Mouse (Mus musculus) stomach, embryonic 14.5 days (tissue): ENCODE measurements around the gene Snw1. TPM values are rescaled to one million over a fixed set of nuclear protein-coding genes. Genes with fewer than 3 reads are reported as not detected.
A peak's percentile ranks its signal among the peaks of the same experiment; 100 is the strongest.

ENCODE experiments used
- ATAC-seq: fragments of 200-750 bp; cut with Nextera tagmentation; 2 replicates; pipeline ENCODE4 v1.8.0; 2017; ENCODE audit warnings: low read depth, moderate TSS enrichment; ENCODE audit not compliant: insufficient number of reproducible peaks, insufficient read depth, low FRiP score
- H3K27ac ChIP-seq: fragments of 300-500 bp; sonication (generic); 2 replicates; pipeline ENCODE4 v1.5.1; 2014; ENCODE audit warnings: mild to moderate bottlenecking, low read length, moderate library complexity, mixed read lengths
- H3K27me3 ChIP-seq: fragments of 300-500 bp; sonication (generic); 2 replicates; pipeline ENCODE4 v1.6.1; 2014; ENCODE audit warnings: low read length, control low read depth, mixed read lengths; ENCODE audit not compliant: control insufficient read depth, insufficient read depth
- H3K36me3 ChIP-seq: fragments of 300-500 bp; sonication (generic); 2 replicates; pipeline ENCODE4 v1.6.1; 2014; ENCODE audit warnings: mild to moderate bottlenecking, control low read depth, low read length, moderate library complexity, mixed read lengths; ENCODE audit not compliant: control insufficient read depth, insufficient read depth
- H3K4me1 ChIP-seq: fragments of 300-500 bp; sonication (generic); 2 replicates; pipeline ENCODE4 v1.6.1; 2014; ENCODE audit warnings: low read length, control low read depth, mixed read lengths; ENCODE audit not compliant: control insufficient read depth, insufficient read depth
- H3K4me2 ChIP-seq: fragments of 300-500 bp; sonication (generic); replicated peaks from 2 replicates; pipeline ENCODE4 v1.6.1; 2014; ENCODE audit warnings: low read depth, low read length, control low read depth
- H3K4me3 ChIP-seq: fragments of 300-500 bp; sonication (generic); 2 replicates; pipeline ENCODE4 v1.5.1; 2014; ENCODE audit warnings: low read depth, low read length, control low read depth
- H3K9ac ChIP-seq: fragments of 300-500 bp; sonication (generic); replicated peaks from 2 replicates; pipeline ENCODE4 v1.6.1; 2014; ENCODE audit warnings: low read depth, mild to moderate bottlenecking, control low read depth, low read length, moderate library complexity, mixed read lengths
- H3K9me3 ChIP-seq: fragments of 300-500 bp; sonication (generic); 2 replicates; pipeline ENCODE4 v1.6.1; 2016; ENCODE audit warnings: low read depth, low read length, control low read depth; ENCODE audit not compliant: control insufficient read depth
- WGBS: fragments of 180-500 bp; shearing (Covaris S2); extraction: QIAGEN DNeasy Blood & Tissue Kit; methylation state at CpG from one replicate; pipeline ENCODE4 v1.1.7; 2014; 5-methylcytosine and 5-hydroxymethylcytosine counted together
- polyA plus RNA-seq: library from polyadenylated mRNA; unstranded; fragments of >200 nt; fragmentation: Nextera tagmentation; extraction: Ambion mirVana; gene quantifications from 2 replicates; pipeline ENCODE4 v1.2.1, GENCODE M21; 2014

Snw1 gene
- polyA plus RNA-seq, 1 experiment from 2014 or later: 124 TPM

- Histone ChIP-seq H3K27ac (no peak overlapping the region), H3K27me3 (no peaks in the 10 kb centered on the region), H3K9me3 (no peaks in the 10 kb centered on the region), H3K4me2 (peak overlapping the region; percentile 51), H3K36me3 (peaks cover 16% of the 10 kb centered on the region), H3K9ac (no peak overlapping the region), H3K4me1 (peaks cover 9% of the 10 kb centered on the region), H3K4me3 (0 out of 2 replicates have a peak overlapping the region, but pooled peaks have one; percentile 71)
- WGBS: 49% methylated on average over 7 of the region's 7 CpGs
- ATAC-seq: no peak
Observed at GRCm38 (mm10) chr12:87470263-87471136, 1.6 kb downstream of the Snw1 start.

DNA sequence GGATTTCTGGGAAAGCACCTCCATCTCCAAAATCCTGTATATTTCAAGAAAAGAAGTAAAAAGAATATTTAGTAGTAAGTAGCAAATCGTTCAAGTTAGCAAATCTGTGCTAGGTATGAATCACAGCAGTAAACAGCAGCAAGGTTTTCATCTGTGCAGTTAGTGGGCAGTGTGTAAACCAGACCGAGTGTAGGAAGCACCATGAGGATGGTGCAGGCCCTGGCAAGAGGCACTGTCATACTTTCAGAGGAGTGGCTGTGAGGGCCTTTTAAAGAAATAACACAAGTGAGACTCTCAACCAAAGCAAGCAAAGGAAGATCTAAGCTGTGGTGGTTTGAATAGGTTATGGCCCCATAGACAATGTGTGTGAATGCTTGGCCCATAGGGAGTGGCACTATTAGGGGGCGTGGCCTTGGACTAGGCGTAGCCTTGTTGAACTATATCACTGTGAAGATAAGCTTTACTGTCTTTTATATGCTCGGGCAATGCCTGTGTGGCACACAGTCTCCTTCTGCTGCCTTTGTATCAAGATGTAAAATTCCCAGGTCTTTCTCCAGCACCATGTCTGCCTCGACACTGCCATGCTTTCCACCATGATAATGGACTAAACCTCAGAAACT is 7.3 kb downstream of the Snw1 start:
- Histone ChIP-seq H3K27me3 (no peaks in the 10 kb centered on the region), H3K27ac (no peak overlapping the region), H3K36me3 (peaks cover 59% of the 10 kb centered on the region), H3K9me3 (no peaks in the 10 kb centered on the region), H3K4me3 (no peak overlapping the region), H3K9ac (no peak overlapping the region), H3K4me2 (no peak overlapping the region), H3K4me1 (no peaks in the 10 kb centered on the region)
- WGBS: 85% methylated on average over 6 of the region's 6 CpGs
- ATAC-seq: no peak

DNA sequence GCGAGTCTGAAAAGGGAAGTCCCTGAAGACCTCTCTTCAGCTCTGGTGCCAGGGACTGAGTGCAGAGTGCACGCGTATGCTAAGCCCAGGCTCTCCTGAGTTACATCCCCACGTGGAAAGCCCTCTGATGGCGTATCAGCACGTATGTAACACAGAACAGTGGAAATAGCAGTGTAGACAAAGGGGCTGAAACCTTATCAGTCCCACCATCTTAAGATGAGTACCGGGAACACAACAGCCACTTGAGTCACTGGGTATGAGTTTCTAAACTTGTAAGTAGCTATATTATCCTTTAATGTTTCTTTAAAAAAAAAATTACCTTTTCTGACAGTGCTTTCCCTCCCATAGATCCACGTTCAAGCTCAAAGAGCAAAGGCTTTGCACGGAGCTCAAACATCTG is 22.6 kb downstream of the Snw1 start:
- no peaks in the 10 kb centered on the region for H3K9me3 ChIP-seq
- H3K4me3 ChIP-seq: no peak overlapping the region
- H3K4me2 ChIP-seq: no peak overlapping the region
- H3K27ac ChIP-seq: no peak overlapping the region
- 89% methylated on average over 9 of the region's 9 CpGs for WGBS
- no peak for ATAC-seq
- no peak overlapping the region for H3K9ac ChIP-seq
- no peaks in the 10 kb centered on the region for H3K27me3 ChIP-seq
- 0 out of 2 replicates have a peak, but pooled peaks cover 3% of the 10 kb centered on the region for H3K4me1 ChIP-seq
- peaks cover 71% of the 10 kb centered on the region for H3K36me3 ChIP-seq

GRCm38 (mm10) chr12:87444211-87444610 is 27.9 kb downstream of the Snw1 start:
- H3K4me1 ChIP-seq: peaks cover 7% of the 10 kb centered on the region; the same call in 1 of the 2 replicates
- H3K36me3 ChIP-seq: peaks cover 41% of the 10 kb centered on the region
- WGBS: 3% methylated on average over 16 of the region's 16 CpGs
- H3K27me3 ChIP-seq: no peaks in the 10 kb centered on the region
- no peaks in the 10 kb centered on the region for H3K9me3 ChIP-seq
- peak overlapping the region; percentile 81 for H3K4me2 ChIP-seq
- H3K9ac ChIP-seq: peak overlapping the region; percentile 14
- no peak for ATAC-seq
- H3K27ac ChIP-seq: no peak overlapping the region
- H3K4me3 ChIP-seq: peak overlapping the region; percentile 93

DNA sequence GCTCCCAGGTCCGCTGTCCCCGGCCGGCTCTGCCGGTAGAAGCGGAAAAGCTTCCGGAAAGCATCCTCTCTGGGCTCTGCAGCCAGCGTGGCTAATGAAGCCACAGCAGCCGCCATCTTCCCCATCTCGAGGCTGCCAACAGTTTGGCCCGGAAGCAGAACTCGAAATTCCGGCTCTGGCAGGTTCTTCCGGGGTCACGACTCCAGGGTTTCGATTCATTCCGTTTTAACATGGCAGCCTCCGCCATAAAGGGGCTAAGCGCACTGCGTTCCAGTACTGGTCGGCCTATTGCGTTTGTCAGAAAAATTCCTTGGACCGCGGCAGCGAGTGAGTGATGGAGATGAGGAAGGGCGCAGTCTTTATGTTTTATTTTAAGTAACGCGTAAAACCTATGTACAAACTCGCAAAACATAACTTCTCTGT is 28.4 kb downstream of the Snw1 start, which contains the start of the genes Slirp and Alkbh1:
Gene Slirp, plus strand, starts transcription at position 197 of the 423 bp plus-strand sequence.
Gene Alkbh1, minus strand, starts transcription at position 318 of the 423 bp plus-strand sequence.
- peak within 1 kb of the TSS; percentile 81 for H3K4me2 ChIP-seq
- peaks cover 43% of the 10 kb centered on the region for H3K36me3 ChIP-seq
- WGBS: under 1% methylated on average over 28 of the region's 28 CpGs

GRCm38 (mm10) chr12:87443115-87443699 is 28.9 kb downstream of the Snw1 start:
- WGBS: under 1% methylated on average over 33 of the region's 33 CpGs
- peak overlapping the region; percentile 69 for H3K4me2 ChIP-seq
- H3K4me1 ChIP-seq: peaks cover 7% of the 10 kb centered on the region; the same call in 1 of the 2 replicates
- ATAC-seq: peak; percentile 76
- H3K27me3 ChIP-seq: no peaks in the 10 kb centered on the region
- H3K4me3 ChIP-seq: peak overlapping the region; percentile 93
- H3K27ac ChIP-seq: peak overlapping the region; percentile 87
- peak overlapping the region; percentile 95 for H3K9ac ChIP-seq
- H3K9me3 ChIP-seq: no peaks in the 10 kb centered on the region
- H3K36me3 ChIP-seq: peaks cover 41% of the 10 kb centered on the region

More for the DNA sequence above, 28.4 kb downstream of the Snw1 start, which contains the start of the genes Slirp and Alkbh1:
- Histone ChIP-seq H3K9me3 (no peaks in the 10 kb centered on the region), H3K4me3 (peak within 1 kb of the TSS; percentile 93), H3K9ac (peak within 1 kb of the TSS; percentile 95), H3K27me3 (no peaks in the 10 kb centered on the region), H3K4me1 (peaks cover 7% of the 10 kb centered on the region; the same call in 1 of the 2 replicates), H3K27ac (peak within 1 kb of the TSS; percentile 87)
- peak; percentile 93 for ATAC-seq

- Histone ChIP-seq H3K4me2 (peak overlapping the region; percentile 69), H3K27ac (no peak overlapping the region), H3K9ac (peak overlapping the region; percentile 95), H3K4me3 (peak overlapping the region; percentile 93), H3K27me3 (no peaks in the 10 kb centered on the region), H3K36me3 (peaks cover 42% of the 10 kb centered on the region), H3K9me3 (no peaks in the 10 kb centered on the region), H3K4me1 (peaks cover 7% of the 10 kb centered on the region; the same call in 1 of the 2 replicates)
- WGBS: 20% methylated on average over 12 of the region's 12 CpGs
- no peak for ATAC-seq
Observed at GRCm38 (mm10) chr12:87442177-87443114, 29.6 kb downstream of the Snw1 start.
